Mouse (Mus musculus): ENCODE data around the gene Gm21317. TPM values are rescaled to one million over a fixed set of nuclear protein-coding genes. Genes with fewer than 3 reads are reported as not detected.

Gm21317 gene
- not detected in 2 replicates for polyA plus RNA-seq (2012; rRNA removed)

DNA sequence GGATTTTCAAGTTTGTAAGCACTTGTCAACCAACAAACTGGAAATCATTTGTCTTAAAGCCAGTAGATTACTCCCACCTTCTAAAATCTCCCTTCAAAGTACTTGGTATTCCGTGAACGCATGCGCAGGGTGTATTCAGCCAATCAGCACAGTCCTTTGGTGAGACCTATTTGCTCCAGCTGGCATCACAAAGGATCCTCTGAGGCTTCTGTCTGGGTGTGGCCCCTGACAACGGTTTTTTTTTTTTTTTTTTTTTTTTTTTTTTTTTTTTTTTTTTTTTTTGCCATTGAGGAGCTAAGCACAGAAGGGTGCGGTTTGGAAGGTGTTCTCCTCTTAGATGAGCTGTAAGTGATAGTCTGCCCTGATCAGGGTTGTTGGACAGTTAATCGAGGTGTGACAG, at the start of gene Gm21317:
Gene Gm21317 (plus strand): TSS at position 301 of the 400 bp plus-strand sequence.

